Mouse (Mus musculus) C3H10T1/2 (cell line): ENCODE results near the gene Amy2a5. TPM values are rescaled to one million over a fixed set of nuclear protein-coding genes. Genes with fewer than 3 reads are reported as not detected.

ENCODE experiments used
- polyA plus RNA-seq, 2 experiments: library from polyadenylated mRNA; unstranded; fragments of >200 nt; fragmentation: generic; extraction: Trizol; gene quantifications; one replicate each; pipeline ENCODE4 v1.2.1; 2012; ENCODE audit warnings: missing spikeins in 2 of 2

Gene Amy2a5
- not detected for polyA plus RNA-seq

GRCm38 (mm10) chr3:113258737-113259136 is at the start of gene Amy2a5:
Amy2a5 (minus strand) TSS chr3:113258837.

GRCm38 (mm10) chr3:113291349-113291748 is 32.7 kb upstream of the Amy2a5 start, which contains the start of gene Amy2a4:
Amy2a4 (minus strand) TSS chr3:113291449.

Other genes with a start within 250 kb of the Amy2a5 start
- gene Amy2a4, start 32.6 kb upstream of the Amy2a5 start, polyA plus RNA-seq, result not detected
- not detected for gene Amy2a3, start 65.2 kb upstream of the Amy2a5 start, polyA plus RNA-seq
- not detected for gene Amy2a2, start 97.8 kb upstream of the Amy2a5 start, polyA plus RNA-seq